Mouse (Mus musculus): Measurements from ENCODE around the gene Chadl. TPM values are rescaled to one million over a fixed set of nuclear protein-coding genes. Genes with fewer than 3 reads are reported as not detected.
A peak's percentile ranks its signal among the peaks of the same experiment; 100 is the strongest.

The Chadl gene
- total and polyA plus RNA-seq, 3 experiments: 0.21 to 0.51 TPM; not detected in 1

DNA sequence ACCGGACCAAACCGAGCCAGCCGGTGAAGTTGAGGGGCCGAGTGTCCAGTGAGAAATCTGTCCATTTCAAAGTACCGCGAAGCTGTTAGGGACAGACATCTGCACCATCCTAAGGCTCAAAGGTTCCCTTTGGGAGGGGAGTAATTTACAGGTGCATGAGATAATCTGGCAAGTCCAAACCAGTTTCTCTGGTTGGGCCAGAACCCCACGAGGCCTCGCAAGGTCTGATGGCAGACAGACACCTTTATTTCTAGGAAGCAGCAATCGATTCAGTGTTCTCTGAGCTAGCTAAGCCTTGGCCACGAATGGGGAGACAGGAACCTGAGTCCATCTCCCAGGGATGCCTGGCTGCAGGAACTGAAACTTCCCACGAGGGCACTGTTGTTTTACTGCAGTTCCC, 26.6 kb upstream of the Chadl start:
- H3K9me3 ChIP-seq (replicated peaks; ENCODE audit: low read length): no peaks in the 10 kb centered on the region
- H3K36me3 ChIP-seq (replicated peaks in 1 of 2; ENCODE audit: control insufficient read depth in 1 of 2, insufficient read depth in 1 of 2, low read length in 1 of 2): peaks cover 64 to 85% of the 10 kb centered on the region in 2 experiments
- no peak for TF ChIP-seq CTCF (conservative IDR thresholded peaks at IDR 0.05 in 1 of 2, IDR thresholded peaks at IDR 0.05 in 1 of 2; ENCODE audit: low read depth in 2 of 2, low read length in 2 of 2)
- no peak for DNase-seq (ENCODE audit: extremely low read depth)
- peaks cover 60% of the 10 kb centered on the region for H3K79me2 ChIP-seq (replicated peaks; ENCODE audit: control insufficient read depth, extremely low read depth, insufficient read depth, poor library complexity, severe bottlenecking)
- H3K9ac ChIP-seq (ENCODE audit: insufficient read depth, low read depth): no peak overlapping the region
- no peak overlapping the region for H3K27ac ChIP-seq (ENCODE audit: insufficient read depth, low read depth)
- no peak overlapping the region for H3K4me2 ChIP-seq (ENCODE audit: insufficient read depth, low read depth, poor library complexity, severe bottlenecking)
- in situ Hi-C loops (cut with MboI; ENCODE audit: low pct_ligation_motif_present, low pct_unique_long_range_greater_than_20kb, low sequenced_read_pairs) (loop anchor here (25.0 kb wide), 1 partner anchor 189 kb away; no protein-coding TSS in a partner anchor), dilution Hi-C loops (cut with MboI; ENCODE audit: extremely low pct_ligation_motif_present, extremely low pct_unique_long_range_greater_than_20kb, low sequenced_read_pairs) (no loop called here)
- H3K4me3 ChIP-seq (replicated peaks in 1 of 3; ENCODE audit: low read depth in 2 of 3, low read length in 2 of 3, poor library complexity in 1 of 3): no peak overlapping the region
- H3K27me3 ChIP-seq (replicated peaks): no peaks in the 10 kb centered on the region
- H3K4me1 ChIP-seq (ENCODE audit: control insufficient read depth in 1 of 2, insufficient read depth in 2 of 2): peaks cover 5 to 29% of the 10 kb centered on the region in 2 experiments

DNA sequence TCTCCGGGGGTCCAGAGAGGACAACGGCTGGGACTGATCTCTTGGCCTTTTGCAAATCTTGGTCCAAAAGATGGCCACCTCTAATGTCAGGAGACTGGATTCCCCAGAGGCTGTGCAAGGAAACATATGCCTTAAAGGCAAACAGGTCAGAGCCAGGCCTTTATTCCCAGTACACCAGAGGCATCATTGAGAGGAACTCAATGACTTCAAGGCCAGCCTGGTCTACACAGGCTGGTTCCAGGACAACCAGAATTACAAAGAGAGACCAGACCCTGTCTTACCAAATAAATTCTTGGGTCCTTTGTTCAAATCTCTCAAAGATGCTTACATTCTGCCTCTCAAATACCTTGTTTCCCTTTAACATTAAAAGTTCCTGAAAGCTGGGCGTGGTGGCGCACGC, 25.3 kb upstream of the Chadl start:
- Histone ChIP-seq H3K79me2 (replicated peaks; ENCODE audit: control insufficient read depth, extremely low read depth, insufficient read depth, poor library complexity, severe bottlenecking) (peaks cover 47% of the 10 kb centered on the region), H3K4me1 (ENCODE audit: control insufficient read depth in 1 of 2, insufficient read depth in 2 of 2) (peaks cover 5 to 21% of the 10 kb centered on the region in 2 experiments; a peak in 3 of 4 replicates), H3K27me3 (replicated peaks) (no peaks in the 10 kb centered on the region), H3K36me3 (replicated peaks in 1 of 2; ENCODE audit: control insufficient read depth in 1 of 2, insufficient read depth in 1 of 2, low read length in 1 of 2) (peaks cover 76 to 95% of the 10 kb centered on the region in 2 experiments), H3K4me3 (replicated peaks in 1 of 3; ENCODE audit: low read depth in 2 of 3, low read length in 2 of 3, poor library complexity in 1 of 3) (no peak overlapping the region), H3K9me3 (replicated peaks; ENCODE audit: low read length) (no peaks in the 10 kb centered on the region), H3K27ac (ENCODE audit: insufficient read depth, low read depth) (no peak overlapping the region), H3K9ac (ENCODE audit: insufficient read depth, low read depth) (no peak overlapping the region), H3K4me2 (ENCODE audit: insufficient read depth, low read depth, poor library complexity, severe bottlenecking) (no peak overlapping the region)
- TF ChIP-seq USF2 (conservative IDR thresholded peaks at IDR 0.05; ENCODE audit: low read depth, low read length) (no peak), POLR2AphosphoS2 (IDR thresholded peaks at IDR 0.05; ENCODE audit: low read depth, low read length) (no peak), JUND (conservative IDR thresholded peaks at IDR 0.05; ENCODE audit: low read depth, low read length) (no peak), RAD21 (IDR thresholded peaks at IDR 0.05; ENCODE audit: low read depth, low read length) (no peak), KAT2A (IDR thresholded peaks at IDR 0.05; ENCODE audit: insufficient replicate concordance, low read length) (no peak), TCF12 (IDR thresholded peaks at IDR 0.05; ENCODE audit: low read depth, low read length) (no peak), MAZ (IDR thresholded peaks at IDR 0.05; ENCODE audit: low read depth, low read length) (no peak)
- in situ Hi-C loops (cut with MboI; ENCODE audit: low pct_ligation_motif_present, low pct_unique_long_range_greater_than_20kb, low sequenced_read_pairs): loop anchor here (25.0 kb wide), 1 partner anchor 190 kb away; no protein-coding TSS in a partner anchor
- DNase-seq (ENCODE audit: extremely low read depth): no peak
- dilution Hi-C loops (cut with MboI; ENCODE audit: extremely low pct_ligation_motif_present, extremely low pct_unique_long_range_greater_than_20kb, low sequenced_read_pairs): no loop called here

DNA sequence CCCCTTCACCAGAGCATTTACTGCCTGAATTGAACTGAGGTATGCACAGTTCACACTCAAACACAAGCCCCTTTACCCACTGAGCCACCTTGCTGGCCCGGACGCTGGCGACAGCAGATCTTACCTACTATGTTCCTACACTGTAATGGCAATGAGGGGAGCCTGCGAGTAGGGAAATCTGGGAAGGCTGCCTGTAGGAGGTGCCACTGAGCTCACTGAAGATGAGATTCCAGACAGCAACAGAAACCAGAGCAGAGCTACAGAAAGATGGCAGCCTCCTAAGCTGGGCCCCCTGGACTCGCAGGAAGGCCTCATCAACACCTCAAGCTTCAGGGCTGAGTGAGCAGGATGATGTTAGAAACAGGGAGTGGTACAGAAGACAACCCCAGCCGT, 22.0 kb upstream of the Chadl start:
- TF ChIP-seq CHD1 (IDR thresholded peaks at IDR 0.05; ENCODE audit: low read depth, low read length) (no peak), USF2 (conservative IDR thresholded peaks at IDR 0.05; ENCODE audit: low read depth, low read length) (no peak), CTCF (conservative IDR thresholded peaks at IDR 0.05 in 1 of 2, IDR thresholded peaks at IDR 0.05 in 1 of 2; ENCODE audit: low read depth in 2 of 2, low read length in 2 of 2) (peak in 1 of 2 experiments; percentile 20; a peak in 1 of 4 replicates)
- H3K4me3 ChIP-seq (replicated peaks in 1 of 3; ENCODE audit: low read depth in 2 of 3, low read length in 2 of 3, poor library complexity in 1 of 3): no peak overlapping the region
- in situ Hi-C loops (cut with MboI; ENCODE audit: low pct_ligation_motif_present, low pct_unique_long_range_greater_than_20kb, low sequenced_read_pairs) (loop anchor here (25.0 kb wide), 1 partner anchor 193 kb away; no protein-coding TSS in a partner anchor), dilution Hi-C loops (cut with MboI; ENCODE audit: extremely low pct_ligation_motif_present, extremely low pct_unique_long_range_greater_than_20kb, low sequenced_read_pairs) (no loop called here)
- no peaks in the 10 kb centered on the region for H3K27me3 ChIP-seq (replicated peaks)
- no peak for DNase-seq (ENCODE audit: extremely low read depth)
- no peak overlapping the region for H3K9ac ChIP-seq (ENCODE audit: insufficient read depth, low read depth)
- H3K9me3 ChIP-seq (replicated peaks; ENCODE audit: low read length): no peaks in the 10 kb centered on the region
- peaks cover 92 to 98% of the 10 kb centered on the region in 2 experiments for H3K36me3 ChIP-seq (replicated peaks in 1 of 2; ENCODE audit: control insufficient read depth in 1 of 2, insufficient read depth in 1 of 2, low read length in 1 of 2)
- H3K27ac ChIP-seq (ENCODE audit: insufficient read depth, low read depth): no peak overlapping the region
- peaks cover 16% of the 10 kb centered on the region for H3K79me2 ChIP-seq (replicated peaks; ENCODE audit: control insufficient read depth, extremely low read depth, insufficient read depth, poor library complexity, severe bottlenecking)
- H3K4me1 ChIP-seq (ENCODE audit: control insufficient read depth in 1 of 2, insufficient read depth in 2 of 2): no peaks in the 10 kb centered on the region
- H3K4me2 ChIP-seq (ENCODE audit: insufficient read depth, low read depth, poor library complexity, severe bottlenecking): no peak overlapping the region

All from CH12.LX (cell line).